Mouse (Mus musculus) MEL (cell line): ENCODE measurements around the gene Tmem114. TPM values are rescaled to one million over a fixed set of nuclear protein-coding genes. Genes with fewer than 3 reads are reported as not detected.

ENCODE experiments used
- DNase-seq: peaks from one replicate; pipeline ENCODE4 v3.0.0; 2011; ENCODE audit warnings: low read depth, low spot score
- H3K27ac ChIP-seq: 2 replicates; pipeline ENCODE4 v1.5.1; 2012; ENCODE audit warnings: low read depth, mild to moderate bottlenecking, control low read depth, low read length, moderate library complexity; ENCODE audit not compliant: control insufficient read depth
- H3K27me3 ChIP-seq, 2 experiments: fragments of 150-350 bp in 1 of 2; sonication (generic) in 1 of 2; 2 replicates each; pipeline ENCODE4 v1.6.1; 2012; ENCODE audit warnings: low read length in 2 of 2, mild to moderate bottlenecking in 2 of 2, improper control_type of control experiment in 1 of 2, moderate library complexity in 1 of 2; ENCODE audit not compliant: insufficient read depth in 2 of 2, control insufficient read depth in 1 of 2
- H3K36me3 ChIP-seq, 2 experiments: 2 replicates each; pipeline ENCODE4 v1.6.1; 2012 to 2014; ENCODE audit warnings: low read length in 2 of 2, improper control_type of control experiment in 1 of 2, inconsistent platforms in 1 of 2, mild to moderate bottlenecking in 1 of 2; ENCODE audit not compliant: insufficient read depth in 2 of 2, control insufficient read depth in 1 of 2
- H3K4me1 ChIP-seq, 2 experiments: fragments of 150-350 bp in 1 of 2; sonication (generic) in 1 of 2; 2 replicates each; pipeline ENCODE4 v1.6.1; 2012; ENCODE audit warnings: low read length in 2 of 2, improper control_type of control experiment in 1 of 2, mild to moderate bottlenecking in 1 of 2; ENCODE audit not compliant: insufficient read depth in 2 of 2, control insufficient read depth in 1 of 2
- H3K4me3 ChIP-seq, 2 experiments: fragments of 150-350 bp in 1 of 2; sonication (generic) in 1 of 2; 2 replicates each; pipeline ENCODE4 v1.5.1; 2012; ENCODE audit warnings: low read depth in 2 of 2, low read length in 2 of 2, mild to moderate bottlenecking in 2 of 2, moderate library complexity in 2 of 2, control low read depth in 1 of 2, improper control_type of control experiment in 1 of 2; ENCODE audit not compliant: control insufficient read depth in 1 of 2, insufficient read depth in 1 of 2
- H3K79me2 ChIP-seq: 2 replicates; pipeline ENCODE4 v1.6.1; 2012; ENCODE audit warnings: mild to moderate bottlenecking, low read length, moderate library complexity; ENCODE audit not compliant: control insufficient read depth, poor library complexity, insufficient read depth
- H3K9ac ChIP-seq: 2 replicates; pipeline ENCODE4 v1.6.1; 2012; ENCODE audit warnings: low read depth, mild to moderate bottlenecking, control low read depth, low read length, moderate library complexity; ENCODE audit not compliant: control insufficient read depth, poor library complexity, severe bottlenecking
- H3K9me3 ChIP-seq: fragments of 150-350 bp; sonication (generic); replicated peaks from 2 replicates; pipeline ENCODE4 v1.6.1; 2012; ENCODE audit warnings: mild to moderate bottlenecking, low read length, improper control_type of control experiment, moderate library complexity; ENCODE audit not compliant: insufficient read depth
- CHD1 ChIP-seq: IDR thresholded peaks from 2 replicates; pipeline ENCODE4 v1.6.1; 2012; ENCODE audit warnings: low read depth, mild to moderate bottlenecking, inconsistent platforms, low read length, improper control_type of control experiment
- CHD2 ChIP-seq: IDR thresholded peaks from 2 replicates; pipeline ENCODE4 v1.6.1; 2011; ENCODE audit warnings: low read length, improper control_type of control experiment
- E2F4 ChIP-seq: IDR thresholded peaks from 2 replicates; pipeline ENCODE4 v1.6.1; 2011; ENCODE audit warnings: low read depth, low read length, improper control_type of control experiment, borderline replicate concordance
- ETS1 ChIP-seq: IDR thresholded peaks from 2 replicates; pipeline ENCODE4 v1.6.1; 2012; ENCODE audit warnings: low read depth, mild to moderate bottlenecking, inconsistent platforms, low read length, improper control_type of control experiment, moderate library complexity
- GABPA ChIP-seq: IDR thresholded peaks from 2 replicates; pipeline ENCODE4 v1.6.1; 2012; ENCODE audit warnings: low read depth, mild to moderate bottlenecking, inconsistent platforms, low read length, improper control_type of control experiment, moderate library complexity
- HCFC1 ChIP-seq: IDR thresholded peaks from 2 replicates; pipeline ENCODE4 v1.6.1; 2012; ENCODE audit warnings: low read depth, mild to moderate bottlenecking, inconsistent platforms, low read length, improper control_type of control experiment, moderate library complexity
- JUND ChIP-seq: IDR thresholded peaks from 2 replicates; pipeline ENCODE4 v1.6.1; 2011; ENCODE audit warnings: low read depth, mild to moderate bottlenecking, improper control_type of control experiment, low read length
- KAT2A ChIP-seq: conservative IDR thresholded peaks from 2 replicates; pipeline ENCODE4 v1.6.1; 2012; ENCODE audit warnings: low read depth, low read length, improper control_type of control experiment, inconsistent platforms
- MAFK ChIP-seq: IDR thresholded peaks from 2 replicates; pipeline ENCODE4 v1.6.1; 2011; ENCODE audit warnings: low read depth, mild to moderate bottlenecking, low read length, improper control_type of control experiment, borderline replicate concordance
- MAZ ChIP-seq: IDR thresholded peaks from 2 replicates; pipeline ENCODE4 v1.6.1; 2012; ENCODE audit warnings: low read depth, mild to moderate bottlenecking, inconsistent platforms, low read length, improper control_type of control experiment
- MEF2A ChIP-seq: IDR thresholded peaks from 2 replicates; pipeline ENCODE4 v1.6.1; 2014; ENCODE audit warnings: low read depth, mild to moderate bottlenecking, inconsistent platforms, low read length, improper control_type of control experiment; ENCODE audit not compliant: poor library complexity, insufficient replicate concordance, severe bottlenecking; ENCODE audit errors: extremely low read depth
- MXI1 ChIP-seq: IDR thresholded peaks from 2 replicates; pipeline ENCODE4 v1.6.1; 2011; ENCODE audit warnings: mild to moderate bottlenecking, low read depth, low read length, improper control_type of control experiment
- MYC ChIP-seq: IDR thresholded peaks from 2 replicates; pipeline ENCODE4 v1.6.1; 2011; ENCODE audit warnings: low read depth, mild to moderate bottlenecking, low read length, improper control_type of control experiment, moderate library complexity
- NELFE ChIP-seq: IDR thresholded peaks from 2 replicates; pipeline ENCODE4 v1.6.1; 2011; ENCODE audit warnings: low read depth, low read length, improper control_type of control experiment
- NRF1 ChIP-seq: IDR thresholded peaks from 2 replicates; pipeline ENCODE4 v1.6.1; 2014; ENCODE audit warnings: low read depth, mild to moderate bottlenecking, inconsistent platforms, low read length, improper control_type of control experiment, moderate library complexity; ENCODE audit not compliant: poor library complexity, insufficient read depth, severe bottlenecking
- POLR2A ChIP-seq, 2 experiments: IDR thresholded peaks; 2 replicates each; pipeline ENCODE4 v1.6.1; 2011 to 2012; ENCODE audit warnings: low read length in 2 of 2, mild to moderate bottlenecking in 2 of 2, control low read depth in 1 of 2, improper control_type of control experiment in 1 of 2, low read depth in 1 of 2, moderate library complexity in 1 of 2; ENCODE audit not compliant: control insufficient read depth in 1 of 2, insufficient read depth in 1 of 2, poor library complexity in 1 of 2
- RCOR1 ChIP-seq: IDR thresholded peaks from 2 replicates; pipeline ENCODE4 v1.6.1; 2012; ENCODE audit warnings: low read depth, mild to moderate bottlenecking, inconsistent platforms, low read length, improper control_type of control experiment
- TAL1 ChIP-seq: IDR thresholded peaks from 2 replicates; pipeline ENCODE4 v1.6.1; 2012; ENCODE audit warnings: mild to moderate bottlenecking, inconsistent platforms, low read length, moderate library complexity, mixed read lengths
- USF2 ChIP-seq, 2 experiments: IDR thresholded peaks; 2 replicates each; pipeline ENCODE4 v1.6.1; 2011 to 2012; ENCODE audit warnings: improper control_type of control experiment in 2 of 2, low read length in 2 of 2, borderline replicate concordance in 1 of 2, inconsistent platforms in 1 of 2, low read depth in 1 of 2, mild to moderate bottlenecking in 1 of 2; ENCODE audit not compliant: insufficient read depth in 1 of 2
- ZC3H11A ChIP-seq: IDR thresholded peaks from 2 replicates; pipeline ENCODE4 v1.6.1; 2012; ENCODE audit warnings: low read depth, mild to moderate bottlenecking, inconsistent platforms, low read length, improper control_type of control experiment
- ZKSCAN1 ChIP-seq: IDR thresholded peaks from 2 replicates; pipeline ENCODE4 v1.6.1; 2012; ENCODE audit warnings: low read depth, mild to moderate bottlenecking, inconsistent platforms, low read length, improper control_type of control experiment, moderate library complexity
- ZMIZ1 ChIP-seq: IDR thresholded peaks from 2 replicates; pipeline ENCODE4 v1.6.1; 2012; ENCODE audit warnings: low read depth, mild to moderate bottlenecking, inconsistent platforms, low read length, improper control_type of control experiment, moderate library complexity
- ZNF384 ChIP-seq: IDR thresholded peaks from 2 replicates; pipeline ENCODE4 v1.6.1; 2012; ENCODE audit warnings: low read depth, mild to moderate bottlenecking, inconsistent platforms, low read length, improper control_type of control experiment
- polyA plus RNA-seq, 2 experiments: library from polyadenylated mRNA; stranded (reverse) in 1 of 2; unstranded in 1 of 2; fragments of >175 nt in 1 of 2; fragments of >200 nt in 1 of 2; gene quantifications; 2 replicates each; pipeline versions ENCODE4 v1.2.1 to v1.2.4; 2012; ENCODE audit warnings: low replicate concordance in 2 of 2, low read depth in 1 of 2; ENCODE audit not compliant: insufficient read length in 2 of 2, insufficient read depth in 1 of 2, missing spikeins in 1 of 2
- total RNA-seq: library from RNA; depleted of rRNA; stranded (reverse); fragments of 300-350 nt; gene quantifications from 2 replicates; pipeline ENCODE4 v1.2.3, GENCODE M21; 2012

The Tmem114 gene
- total and polyA plus RNA-seq, 3 experiments: not detected

- no peak for DNase-seq
- H3K36me3 ChIP-seq: no peaks in the 10 kb centered on the region
- H3K4me3 ChIP-seq: no peak overlapping the region
- H3K9ac ChIP-seq: no peak overlapping the region
- H3K9me3 ChIP-seq: no peaks in the 10 kb centered on the region
- no peaks in the 10 kb centered on the region for H3K4me1 ChIP-seq
- no peak overlapping the region for H3K27ac ChIP-seq
- H3K79me2 ChIP-seq: no peaks in the 10 kb centered on the region
- H3K27me3 ChIP-seq: no peaks in the 10 kb centered on the region
- TF ChIP-seq USF2 (IDR thresholded peaks at IDR 0.05; ENCODE audit: borderline replicate concordance in 1 of 2, insufficient read depth in 1 of 2, low read depth in 1 of 2, low read length in 2 of 2) (no peak), NRF1 (no peak), MEF2A (no peak), ZC3H11A (no peak), CHD2 (no peak), ZMIZ1 (no peak), NELFE (no peak), ETS1 (no peak), ZNF384 (no peak), MAZ (no peak), E2F4 (no peak), CHD1 (no peak), HCFC1 (no peak)
Measured at GRCm38 (mm10) chr16:8420842-8421241, 4.1 kb downstream of the Tmem114 start.

- no peaks in the 10 kb centered on the region for H3K9me3 ChIP-seq
- H3K36me3 ChIP-seq: no peaks in the 10 kb centered on the region
- H3K4me3 ChIP-seq: no peak overlapping the region
- no peak for TF ChIP-seq JUND
- no peak for TF ChIP-seq TAL1
- TF ChIP-seq CHD1: no peak
- no peak for TF ChIP-seq E2F4
- TF ChIP-seq POLR2A (IDR thresholded peaks at IDR 0.05; ENCODE audit: control insufficient read depth in 1 of 2, insufficient read depth in 1 of 2, low read depth in 1 of 2, low read length in 2 of 2, poor library complexity in 1 of 2): no peak
- TF ChIP-seq GABPA: no peak
- no peak for TF ChIP-seq HCFC1
- no peak for TF ChIP-seq MYC
- no peak for TF ChIP-seq MAFK
- no peak for TF ChIP-seq RCOR1
- no peak for TF ChIP-seq ZNF384
- TF ChIP-seq KAT2A: no peak
- no peak for TF ChIP-seq MXI1
- no peak for TF ChIP-seq ZKSCAN1
- H3K79me2 ChIP-seq: no peaks in the 10 kb centered on the region
- no peak overlapping the region for H3K9ac ChIP-seq
- H3K27ac ChIP-seq: no peak overlapping the region
- H3K27me3 ChIP-seq: no peaks in the 10 kb centered on the region
- DNase-seq: no peak
- no peaks in the 10 kb centered on the region for H3K4me1 ChIP-seq
Measured at GRCm38 (mm10) chr16:8420381-8420780, 4.6 kb downstream of the Tmem114 start.
